27 mouse cellular contexts compared by ENCODE assay signal in the genomic region with DNA sequence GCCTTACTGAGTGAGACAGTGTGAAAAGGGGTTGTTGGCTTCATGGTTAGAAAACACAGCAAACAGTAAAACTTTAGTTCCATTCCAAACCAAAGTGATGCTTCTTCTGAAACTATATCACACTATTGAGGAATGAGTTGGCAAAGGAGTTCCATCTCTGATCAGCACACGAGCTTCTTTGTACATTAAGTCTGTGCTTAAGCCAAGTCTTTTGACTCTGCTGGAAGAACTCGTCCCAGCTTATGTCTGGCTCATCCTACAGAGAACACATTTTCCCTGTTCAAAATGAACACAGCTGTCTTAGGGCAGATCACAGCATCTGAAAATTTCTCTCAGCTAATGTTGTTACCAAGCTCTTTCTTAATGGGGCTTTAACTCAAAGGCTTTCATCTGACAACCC.
A peak's percentile ranks its signal among the peaks of the same experiment; 100 is the strongest.
DNase-seq lines count a peak whose midpoint lies in the region; ATAC-seq and TF ChIP-seq lines count a peak whose summit lies in the region.
"Had no signal": no experiment of that assay in that cellular context is flagged by ENCODE, and none has a peak within 500 bp of the region (broad histone marks: within the 10 kb centered on the region; RNA-seq: fewer than 3 reads in every experiment).

No protein-coding gene starts in this region.

- TF ChIP-seq CTCF in forebrain, postnatal 0 days (IDR thresholded peaks at IDR 0.05; ENCODE audit: low read depth), result no peak

- no peaks in the 10 kb centered on the region for H3K9me3 ChIP-seq in embryonic facial prominence, embryonic 14.5 days (ENCODE audit: control insufficient read depth, low read length)
- H3K9me3 ChIP-seq in embryonic facial prominence, embryonic 10.5 days, result no peaks in the 10 kb centered on the region
- no peaks in the 10 kb centered on the region for H3K9me3 ChIP-seq in forebrain, postnatal 0 days (ENCODE audit: low read length)
- no peaks in the 10 kb centered on the region for H3K9me3 ChIP-seq in forebrain, embryonic 14.5 days (replicated peaks; ENCODE audit: control insufficient read depth, low read length)
- no peaks in the 10 kb centered on the region for H3K9me3 ChIP-seq in midbrain, embryonic 11.5 days (ENCODE audit: control insufficient read depth, low read length)
- no peaks in the 10 kb centered on the region for H3K9me3 ChIP-seq in midbrain, embryonic 15.5 days
- H3K9me3 ChIP-seq in hindbrain, embryonic 13.5 days, result no peaks in the 10 kb centered on the region
- H3K9me3 ChIP-seq: embryonic facial prominence, embryonic 15.5 days; forebrain, embryonic 13.5 days; heart, embryonic 10.5 days; heart, embryonic 13.5 days; hindbrain, embryonic 15.5 days had no signal

- no peak overlapping the region for H3K4me2 ChIP-seq in embryonic facial prominence, embryonic 14.5 days (ENCODE audit: low read depth, low read length)
- no peak overlapping the region for H3K4me2 ChIP-seq in forebrain, postnatal 0 days (ENCODE audit: low read depth)
- H3K4me2 ChIP-seq in forebrain, embryonic 14.5 days (ENCODE audit: low read length), result no peak overlapping the region
- no peak overlapping the region for H3K4me2 ChIP-seq in midbrain, embryonic 11.5 days
- H3K4me2 ChIP-seq in midbrain, embryonic 15.5 days, result no peak overlapping the region
- no peak overlapping the region for H3K4me2 ChIP-seq in hindbrain, embryonic 13.5 days
- H3K4me2 ChIP-seq: embryonic facial prominence, embryonic 15.5 days; forebrain, embryonic 13.5 days; heart, embryonic 13.5 days; hindbrain, embryonic 15.5 days had no signal

- no peaks in the 10 kb centered on the region for H3K27me3 ChIP-seq in embryonic facial prominence, embryonic 14.5 days (replicated peaks; ENCODE audit: control insufficient read depth, insufficient read depth, low read length)
- H3K27me3 ChIP-seq in embryonic facial prominence, embryonic 10.5 days (replicated peaks; ENCODE audit: low read depth, poor library complexity, severe bottlenecking), result no peaks in the 10 kb centered on the region
- no peaks in the 10 kb centered on the region for H3K27me3 ChIP-seq in forebrain, postnatal 0 days (ENCODE audit: insufficient read depth, low read length)
- no peaks in the 10 kb centered on the region for H3K27me3 ChIP-seq in forebrain, embryonic 14.5 days (replicated peaks; ENCODE audit: control insufficient read depth, insufficient read depth, low read length)
- H3K27me3 ChIP-seq in midbrain, embryonic 11.5 days (ENCODE audit: control insufficient read depth, insufficient read depth, low read length), result no peaks in the 10 kb centered on the region
- no peaks in the 10 kb centered on the region for H3K27me3 ChIP-seq in midbrain, embryonic 15.5 days (replicated peaks)
- no peaks in the 10 kb centered on the region for H3K27me3 ChIP-seq in hindbrain, embryonic 13.5 days
- H3K27me3 ChIP-seq: embryonic facial prominence, embryonic 15.5 days; forebrain, embryonic 13.5 days; heart, embryonic 13.5 days; hindbrain, embryonic 15.5 days had no signal

- H3K4me3 ChIP-seq in embryonic facial prominence, embryonic 14.5 days (ENCODE audit: low read depth, low read length), result no peak overlapping the region
- no peak overlapping the region for H3K4me3 ChIP-seq in embryonic facial prominence, embryonic 10.5 days
- H3K4me3 ChIP-seq in forebrain, postnatal 0 days (ENCODE audit: low read depth, low read length), result no peak overlapping the region
- no peak overlapping the region for H3K4me3 ChIP-seq in forebrain, embryonic 14.5 days (ENCODE audit: low read depth, low read length)
- H3K4me3 ChIP-seq in midbrain, embryonic 11.5 days (ENCODE audit: low read depth, low read length), result no peak overlapping the region
- no peak overlapping the region for H3K4me3 ChIP-seq in midbrain, embryonic 15.5 days
- H3K4me3 ChIP-seq in hindbrain, embryonic 13.5 days, result no peak overlapping the region
- H3K4me3 ChIP-seq: embryonic facial prominence, embryonic 15.5 days; forebrain, embryonic 13.5 days; heart, adult 2 months; heart, embryonic 10.5 days; heart, embryonic 13.5 days; hindbrain, embryonic 15.5 days had no signal

- peak; percentile 1 for DNase-seq in embryonic facial prominence, embryonic 14.5 days (ENCODE audit: low spot score)
- DNase-seq in embryonic facial prominence, embryonic 10.5 days (ENCODE audit: low spot score), result no peak
- no peak for DNase-seq in forebrain, postnatal 0 days
- no peak for DNase-seq in forebrain, embryonic 14.5 days (ENCODE audit: low spot score)
- peak; percentile 41 for DNase-seq in midbrain, embryonic 11.5 days (ENCODE audit: low spot score, missing footprints)
- peak; percentile 26 for DNase-seq in telencephalon, adult 2 months (ENCODE audit: low read depth, low spot score)
- DNase-seq: adrenal gland, adult 8-10 months; adrenal gland, postnatal 25 days; cerebellum, adult 11-12 months; cerebellum, adult 8-10 months; cerebellum, postnatal 10 days; cerebellum, postnatal 36 days; embryo, embryonic 11 days; gastrocnemius, postnatal 10 days; gastrocnemius, postnatal 36 days; heart, adult 2 months; heart, postnatal 14 days; heart, postnatal 4 days had no signal

- no peak for ATAC-seq in embryonic facial prominence, embryonic 14.5 days (ENCODE audit: low read depth)
- ATAC-seq in forebrain, postnatal 0 days, result peak; percentile 67
- no peak for ATAC-seq in forebrain, embryonic 14.5 days
- no peak for ATAC-seq in midbrain, embryonic 11.5 days (ENCODE audit: low FRiP score)
- no peak for ATAC-seq in midbrain, embryonic 15.5 days (replicated peaks)
- ATAC-seq in hindbrain, embryonic 13.5 days (ENCODE audit: low FRiP score), result no peak
- ATAC-seq: activated CD4-positive, CD25-positive, alpha-beta regulatory T cell, adult 4 months; forebrain, embryonic 13.5 days; intestine, postnatal 0 days had no signal

- no peak overlapping the region for H3K27ac ChIP-seq in embryonic facial prominence, embryonic 14.5 days (replicated peaks; ENCODE audit: low read depth, low read length)
- no peak overlapping the region for H3K27ac ChIP-seq in embryonic facial prominence, embryonic 10.5 days (replicated peaks)
- H3K27ac ChIP-seq in forebrain, postnatal 0 days (ENCODE audit: low read depth, low read length), result no peak overlapping the region
- no peak overlapping the region for H3K27ac ChIP-seq in forebrain, embryonic 14.5 days (ENCODE audit: low read depth, low read length)
- H3K27ac ChIP-seq in midbrain, embryonic 11.5 days (ENCODE audit: low read depth, low read length), result no peak overlapping the region
- no peak overlapping the region for H3K27ac ChIP-seq in midbrain, embryonic 15.5 days
- H3K27ac ChIP-seq in hindbrain, embryonic 13.5 days, result no peak overlapping the region
- H3K27ac ChIP-seq: embryonic facial prominence, embryonic 15.5 days; forebrain, embryonic 13.5 days; heart, adult 2 months; heart, embryonic 10.5 days; heart, embryonic 13.5 days; hindbrain, embryonic 15.5 days had no signal

- WGBS in embryonic facial prominence, embryonic 14.5 days, result 74% methylated on average over 2 of the region's 2 CpGs
- 83% methylated on average over 2 of the region's 2 CpGs for WGBS in embryonic facial prominence, embryonic 10.5 days
- 55% methylated on average over 2 of the region's 2 CpGs for WGBS in forebrain, postnatal 0 days
- WGBS in forebrain, embryonic 14.5 days, result 65% methylated on average over 2 of the region's 2 CpGs
- 79% methylated on average over 2 of the region's 2 CpGs for WGBS in midbrain, embryonic 11.5 days
- WGBS in midbrain, embryonic 15.5 days, result 76% methylated on average over 2 of the region's 2 CpGs
- 75% methylated on average over 2 of the region's 2 CpGs for WGBS in hindbrain, embryonic 13.5 days

- H3K4me1 ChIP-seq in embryonic facial prominence, embryonic 14.5 days (ENCODE audit: control insufficient read depth, insufficient read depth, low read length), result no peaks in the 10 kb centered on the region
- H3K4me1 ChIP-seq in embryonic facial prominence, embryonic 10.5 days, result no peaks in the 10 kb centered on the region
- no peaks in the 10 kb centered on the region for H3K4me1 ChIP-seq in forebrain, postnatal 0 days (ENCODE audit: insufficient read depth)
- H3K4me1 ChIP-seq in forebrain, embryonic 14.5 days (ENCODE audit: control insufficient read depth, insufficient read depth, low read length), result no peaks in the 10 kb centered on the region
- no peaks in the 10 kb centered on the region for H3K4me1 ChIP-seq in midbrain, embryonic 11.5 days (ENCODE audit: control insufficient read depth, insufficient read depth, low read length)
- H3K4me1 ChIP-seq in midbrain, embryonic 15.5 days, result no peaks in the 10 kb centered on the region
- H3K4me1 ChIP-seq in hindbrain, embryonic 13.5 days (replicated peaks), result no peaks in the 10 kb centered on the region
- H3K4me1 ChIP-seq: embryonic facial prominence, embryonic 15.5 days; forebrain, embryonic 13.5 days; heart, embryonic 10.5 days; heart, embryonic 13.5 days; hindbrain, embryonic 15.5 days had no signal

- H3K36me3 ChIP-seq in embryonic facial prominence, embryonic 14.5 days (ENCODE audit: control insufficient read depth, insufficient read depth, low read length), result no peaks in the 10 kb centered on the region
- H3K36me3 ChIP-seq in embryonic facial prominence, embryonic 10.5 days (replicated peaks), result no peaks in the 10 kb centered on the region
- H3K36me3 ChIP-seq in forebrain, postnatal 0 days (ENCODE audit: insufficient read depth), result no peaks in the 10 kb centered on the region
- H3K36me3 ChIP-seq in forebrain, embryonic 14.5 days (ENCODE audit: control insufficient read depth, insufficient read depth, low read length), result no peaks in the 10 kb centered on the region
- H3K36me3 ChIP-seq in midbrain, embryonic 11.5 days (ENCODE audit: control insufficient read depth, insufficient read depth, low read length), result no peaks in the 10 kb centered on the region
- no peaks in the 10 kb centered on the region for H3K36me3 ChIP-seq in midbrain, embryonic 15.5 days (replicated peaks)
- no peaks in the 10 kb centered on the region for H3K36me3 ChIP-seq in hindbrain, embryonic 13.5 days
- H3K36me3 ChIP-seq: embryonic facial prominence, embryonic 15.5 days; heart, embryonic 10.5 days; heart, embryonic 13.5 days; hindbrain, embryonic 15.5 days had no signal

- no peak overlapping the region for H3K9ac ChIP-seq in embryonic facial prominence, embryonic 14.5 days (ENCODE audit: low read depth, low read length)
- no peak overlapping the region for H3K9ac ChIP-seq in forebrain, postnatal 0 days
- H3K9ac ChIP-seq in forebrain, embryonic 14.5 days (ENCODE audit: low read length), result no peak overlapping the region
- no peak overlapping the region for H3K9ac ChIP-seq in midbrain, embryonic 11.5 days (ENCODE audit: low read length)
- no peak overlapping the region for H3K9ac ChIP-seq in midbrain, embryonic 15.5 days
- no peak overlapping the region for H3K9ac ChIP-seq in hindbrain, embryonic 13.5 days
- H3K9ac ChIP-seq: embryonic facial prominence, embryonic 15.5 days; forebrain, embryonic 13.5 days; heart, embryonic 13.5 days; hindbrain, embryonic 15.5 days had no signal

Comparison
In these comparisons a context has a peak if more than half of its experiments do, and no peak if none do; other contexts are left out.
1. DNase-seq: peak in embryonic facial prominence, embryonic 14.5 days (single experiment), midbrain, embryonic 11.5 days (single experiment) and telencephalon, adult 2 months (single experiment); none in embryonic facial prominence, embryonic 10.5 days (single experiment), forebrain, postnatal 0 days (single experiment) and forebrain, embryonic 14.5 days (single experiment).